Mouse (Mus musculus): ENCODE results near the gene Dusp12.

The Dusp12 gene

DNA sequence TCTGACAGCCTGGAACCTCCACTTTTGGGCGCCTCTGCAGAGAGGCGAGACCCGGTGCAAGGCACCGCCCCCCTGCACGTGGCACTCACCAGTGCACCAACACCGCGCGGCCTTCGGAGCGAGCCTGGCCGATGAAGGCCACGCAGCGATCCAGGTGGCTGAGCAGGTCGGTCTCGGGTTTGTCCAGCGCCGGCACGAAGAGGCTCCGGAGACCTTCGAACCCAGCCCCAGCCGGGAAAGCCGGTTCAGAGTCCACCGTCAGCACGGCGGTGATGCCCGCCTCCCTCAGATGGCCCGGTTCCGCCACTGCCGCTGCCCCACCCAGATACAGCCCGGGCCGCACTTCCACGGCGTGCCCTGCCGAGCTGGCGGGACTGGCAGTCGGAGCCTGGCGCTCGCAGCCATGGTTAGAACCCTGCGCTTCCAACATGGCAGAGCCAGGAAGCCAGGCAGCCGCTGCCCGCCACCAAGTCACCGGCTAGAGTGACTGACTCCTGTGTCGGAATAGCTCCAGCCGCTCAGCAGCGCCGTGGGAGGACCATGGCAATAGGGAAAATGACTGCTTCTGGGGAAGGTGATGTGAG lies at the start of gene Dusp12, which contains the start of gene Gm26620:
Gene Dusp12 (minus strand): TSS at position 563 of the 584 bp plus-strand sequence.
Gene Gm26620 (plus strand): TSS at position 88 of the 584 bp plus-strand sequence.
- DNase-seq (ENCODE audit: low spot score), result peak; percentile 97

DNA sequence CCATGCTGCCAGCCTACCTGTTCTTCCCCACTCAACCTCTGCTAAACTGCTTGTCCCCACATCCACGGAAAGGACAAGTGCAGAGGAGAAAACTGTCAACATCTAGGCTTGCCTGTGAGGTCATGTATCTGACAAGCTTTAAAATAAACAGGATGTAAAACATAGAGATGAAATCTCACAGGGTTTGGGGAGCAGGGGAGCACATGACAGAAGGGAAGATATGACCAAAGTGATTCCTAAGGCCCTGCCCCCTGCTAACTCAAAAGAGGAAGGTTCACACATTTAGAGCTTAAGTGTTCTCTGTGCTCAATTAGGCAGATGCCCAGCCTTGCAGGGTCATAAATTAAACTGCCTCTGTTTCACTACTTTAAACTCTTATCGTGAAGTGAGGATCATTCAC lies 49.0 kb upstream of the Dusp12 start:
- no peak for DNase-seq (ENCODE audit: low spot score)

DNA sequence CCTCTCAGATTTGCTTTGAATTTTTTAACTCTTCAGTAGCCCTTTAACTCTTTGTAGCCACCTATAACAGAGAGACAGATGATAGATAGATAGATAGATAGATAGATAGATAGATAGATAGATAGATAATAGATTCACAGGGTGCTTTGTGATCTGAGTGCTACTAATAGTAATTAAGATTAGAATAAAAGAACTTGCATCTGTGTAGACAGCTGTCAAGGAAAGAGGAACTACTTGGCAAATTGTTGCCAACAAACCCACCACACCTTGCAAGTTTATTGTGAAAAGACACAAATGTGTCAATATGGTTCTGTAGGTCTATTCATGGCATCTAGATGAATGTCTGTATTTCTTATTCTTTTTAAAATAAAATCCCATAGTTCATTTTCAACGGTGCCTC lies 48.6 kb upstream of the Dusp12 start:
- DNase-seq (ENCODE audit: low spot score), result no peak

- no peak for DNase-seq (ENCODE audit: low spot score)
These were observed 48.1 kb upstream of the Dusp12 start for GRCm38 (mm10) chr1:170933386-170933920.

DNA sequence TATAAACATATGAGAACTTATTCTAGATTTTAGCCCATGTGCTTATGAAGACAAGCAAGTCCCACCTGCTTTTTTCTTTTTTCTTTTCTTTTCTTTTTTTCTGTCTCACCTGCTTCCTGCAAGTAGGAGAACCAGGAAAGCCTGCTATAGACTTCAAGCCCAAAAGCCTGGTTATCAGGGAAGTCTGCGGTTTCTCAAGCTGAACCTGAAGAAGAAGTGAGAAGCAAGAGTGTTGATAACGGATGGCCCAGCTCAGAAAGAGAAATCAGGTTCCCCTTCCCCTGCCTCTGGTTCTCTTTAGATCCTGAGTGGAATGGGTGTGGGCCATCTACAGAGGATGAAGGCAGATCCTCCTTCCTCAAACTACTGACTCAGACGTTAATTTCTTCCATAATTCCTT lies 46.7 kb upstream of the Dusp12 start:
- no peak for DNase-seq (ENCODE audit: low spot score)

GRCm38 (mm10) chr1:170929245-170929644 lies 43.9 kb upstream of the Dusp12 start:
- no peak for DNase-seq (ENCODE audit: low spot score)

GRCm38 (mm10) chr1:170928467-170928866 lies 43.1 kb upstream of the Dusp12 start:
- no peak for DNase-seq (ENCODE audit: low spot score)

DNA sequence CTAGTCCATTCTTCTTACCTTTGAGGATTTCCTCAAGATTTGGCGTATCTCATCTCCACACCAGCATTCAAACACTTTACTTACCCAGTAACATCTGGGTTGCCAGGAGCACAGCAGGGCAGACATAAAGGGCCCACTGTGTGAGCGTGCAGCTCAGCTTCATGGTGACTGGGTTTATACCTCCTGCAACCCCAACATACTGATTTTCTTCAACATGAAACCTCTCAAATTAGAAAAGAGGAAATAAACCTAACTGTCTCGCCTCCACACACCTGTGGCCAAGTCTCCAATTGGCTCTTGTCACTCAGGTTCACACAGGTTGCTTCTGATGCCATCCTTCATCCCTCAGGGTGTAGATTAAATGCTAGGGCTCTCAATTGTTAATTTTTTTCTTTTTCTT lies 42.0 kb upstream of the Dusp12 start, which contains the start of gene Fcrla:
Gene Fcrla (minus strand): TSS at position 206 of the 400 bp plus-strand sequence.
- no peak for DNase-seq (ENCODE audit: low spot score)

DNA sequence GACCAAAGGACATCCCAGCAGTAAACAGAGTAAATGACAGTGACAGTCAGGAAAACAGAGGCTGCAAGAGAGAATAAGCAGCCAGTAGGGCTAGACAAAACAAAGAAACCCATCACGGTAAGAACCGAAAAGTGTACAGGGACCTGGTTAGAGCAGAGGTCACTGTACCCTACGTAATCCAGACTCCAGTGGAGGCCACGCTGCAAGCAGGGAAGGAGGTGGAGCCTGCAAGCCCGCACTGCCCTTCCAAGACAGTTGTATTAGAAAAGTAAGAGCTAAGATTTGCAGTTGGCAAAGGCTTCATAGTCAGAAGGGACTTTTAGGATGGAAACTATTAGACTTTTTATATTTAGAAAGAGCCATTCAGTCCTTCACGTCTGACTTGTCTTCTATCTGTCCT lies 41.6 kb upstream of the Dusp12 start:
- no peak for DNase-seq (ENCODE audit: low spot score)

DNA sequence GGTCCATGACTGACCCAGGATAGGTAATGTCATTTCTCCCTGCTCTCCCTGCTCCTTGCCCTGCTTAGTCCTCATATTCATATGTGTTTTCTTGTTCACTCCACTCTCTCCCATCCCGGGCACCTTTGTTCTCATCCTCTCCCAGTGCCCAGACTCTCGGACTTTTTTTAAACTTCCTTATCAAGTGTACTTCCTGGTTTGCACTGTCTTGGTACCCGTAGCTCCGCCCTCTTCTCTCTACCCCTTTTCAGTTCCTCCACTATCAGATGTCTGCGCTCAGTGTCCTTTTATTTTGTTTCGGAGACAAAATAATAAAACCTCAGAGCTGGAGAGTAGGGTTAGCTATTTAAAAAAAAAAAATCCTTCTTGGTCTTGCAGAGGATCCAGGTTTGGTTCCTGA lies 39.1 kb upstream of the Dusp12 start:
- DNase-seq (ENCODE audit: low spot score), result no peak

DNA sequence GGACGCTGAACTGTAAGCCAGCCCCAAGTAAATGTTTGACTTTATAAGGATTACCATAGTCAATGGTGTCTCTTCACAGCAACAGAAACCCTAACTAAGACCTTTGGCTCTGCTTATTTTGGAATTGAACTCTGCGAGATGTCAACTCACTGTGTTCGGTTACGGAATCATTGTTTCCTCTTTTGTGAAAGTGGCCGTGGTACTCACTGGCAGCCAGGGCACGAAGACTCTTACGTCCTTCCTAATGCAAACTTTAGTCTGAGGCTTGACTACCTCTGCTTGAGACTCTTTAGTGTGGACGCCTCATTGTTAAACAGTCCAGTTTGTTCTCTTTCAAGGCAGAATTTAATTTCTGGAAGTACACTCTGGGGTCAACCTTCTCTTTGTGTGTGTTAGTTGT lies 34.0 kb upstream of the Dusp12 start:
- DNase-seq (ENCODE audit: low spot score), result no peak

GRCm38 (mm10) chr1:170915657-170916056 lies 30.3 kb upstream of the Dusp12 start:
- no peak for DNase-seq (ENCODE audit: low spot score)

DNA sequence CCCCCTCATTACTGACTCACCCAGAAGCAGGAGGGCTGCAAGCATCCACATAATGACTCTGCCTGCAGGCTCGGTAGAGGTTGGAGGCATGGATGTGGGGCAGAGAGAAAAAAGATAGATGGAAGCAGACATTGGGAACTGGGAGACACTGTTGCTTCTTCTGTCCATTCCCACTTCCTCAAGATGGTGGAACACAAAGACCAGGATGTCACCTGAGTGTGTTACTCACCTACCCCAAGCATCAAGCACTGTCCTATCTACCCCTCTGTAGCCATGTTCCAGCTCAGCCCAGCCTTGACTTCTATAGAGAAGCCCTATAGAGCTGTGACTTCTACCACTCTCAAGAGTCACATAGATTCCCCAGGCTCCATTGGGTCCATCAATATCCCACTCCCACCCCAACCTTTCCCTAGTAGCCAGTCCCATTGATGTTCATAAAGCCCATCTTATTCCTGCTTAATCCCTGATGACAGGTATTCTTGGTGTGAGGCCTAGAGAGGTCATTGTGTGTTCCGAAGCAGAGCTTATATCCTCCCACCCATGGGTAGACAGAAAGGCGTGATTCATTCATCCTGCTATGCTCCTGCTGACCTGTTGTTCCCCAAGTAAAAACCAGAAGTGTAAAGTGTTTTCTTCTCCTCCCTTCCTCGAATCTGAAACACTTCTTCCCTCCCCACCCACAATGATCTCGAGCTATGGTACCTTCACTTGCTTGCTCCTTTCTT lies 27.7 kb upstream of the Dusp12 start, which contains the start of gene Fcrlb:
Gene Fcrlb (minus strand): TSS at position 51 of the 725 bp plus-strand sequence.
- no peak for DNase-seq (ENCODE audit: low spot score)

DNA sequence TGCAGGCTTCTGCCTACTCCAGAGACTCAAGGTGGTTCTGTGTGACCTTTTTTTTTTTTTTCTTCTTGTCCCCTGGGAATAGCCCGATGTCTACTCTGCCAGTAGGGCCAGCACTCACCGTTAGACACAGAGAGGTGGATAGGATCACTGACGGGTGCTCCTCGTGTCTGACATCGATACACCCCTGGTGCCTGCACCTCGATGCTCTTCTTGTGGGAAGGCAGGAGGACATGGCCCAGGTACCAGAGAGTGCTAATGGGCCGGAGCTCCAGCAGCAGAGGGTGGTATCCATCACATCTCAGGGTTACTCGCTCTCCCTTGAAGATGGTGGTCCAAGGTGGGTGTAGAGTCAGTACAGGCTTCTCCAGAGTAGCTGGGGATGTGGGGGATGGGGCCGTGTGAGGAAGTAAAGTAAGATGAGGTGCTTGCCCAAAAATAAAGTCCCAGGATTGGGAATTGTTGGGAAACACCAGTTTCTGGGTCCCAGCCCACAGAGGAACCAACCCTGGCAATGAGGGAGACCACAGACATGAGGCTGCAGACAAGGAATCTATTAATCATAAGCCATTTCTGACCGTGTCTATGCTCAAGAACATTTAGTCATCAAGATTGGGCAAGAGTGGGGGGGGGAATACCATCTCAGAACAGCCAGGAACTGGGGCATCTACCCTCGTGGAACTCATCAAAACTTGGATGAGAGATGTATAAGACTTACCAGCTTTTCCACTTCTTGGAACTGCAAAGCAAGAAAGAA lies 26.7 kb upstream of the Dusp12 start:
- DNase-seq (ENCODE audit: low spot score), result no peak

GRCm38 (mm10) chr1:170908341-170908740 lies 23.0 kb upstream of the Dusp12 start:
- DNase-seq (ENCODE audit: low spot score), result peak; percentile 49

GRCm38 (mm10) chr1:170907456-170908191 lies 22.3 kb upstream of the Dusp12 start:
- DNase-seq (ENCODE audit: low spot score), result peak; percentile 64

GRCm38 (mm10) chr1:170907111-170907455 lies 21.7 kb upstream of the Dusp12 start:
- DNase-seq (ENCODE audit: low spot score), result peak; percentile 8

DNA sequence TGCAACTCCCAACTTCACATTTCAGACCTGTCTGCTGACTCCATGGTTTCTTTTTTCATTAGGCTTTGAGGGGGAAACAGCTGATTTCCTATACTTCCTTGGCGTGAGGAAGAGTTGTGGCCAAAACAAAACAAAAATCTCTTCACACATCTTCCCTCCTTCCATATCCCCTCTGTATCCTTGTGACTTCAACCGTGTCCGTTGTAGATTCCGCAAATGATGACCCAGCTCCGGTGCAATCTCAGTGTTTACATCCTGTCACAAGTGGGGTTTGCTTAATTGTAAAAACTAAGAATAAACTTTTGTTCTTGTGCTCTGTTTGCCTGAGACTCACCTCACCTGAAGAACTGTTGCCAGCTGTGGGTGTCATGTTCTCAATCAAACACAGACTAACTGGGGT lies 18.1 kb upstream of the Dusp12 start:
- no peak for DNase-seq (ENCODE audit: low spot score)

DNA sequence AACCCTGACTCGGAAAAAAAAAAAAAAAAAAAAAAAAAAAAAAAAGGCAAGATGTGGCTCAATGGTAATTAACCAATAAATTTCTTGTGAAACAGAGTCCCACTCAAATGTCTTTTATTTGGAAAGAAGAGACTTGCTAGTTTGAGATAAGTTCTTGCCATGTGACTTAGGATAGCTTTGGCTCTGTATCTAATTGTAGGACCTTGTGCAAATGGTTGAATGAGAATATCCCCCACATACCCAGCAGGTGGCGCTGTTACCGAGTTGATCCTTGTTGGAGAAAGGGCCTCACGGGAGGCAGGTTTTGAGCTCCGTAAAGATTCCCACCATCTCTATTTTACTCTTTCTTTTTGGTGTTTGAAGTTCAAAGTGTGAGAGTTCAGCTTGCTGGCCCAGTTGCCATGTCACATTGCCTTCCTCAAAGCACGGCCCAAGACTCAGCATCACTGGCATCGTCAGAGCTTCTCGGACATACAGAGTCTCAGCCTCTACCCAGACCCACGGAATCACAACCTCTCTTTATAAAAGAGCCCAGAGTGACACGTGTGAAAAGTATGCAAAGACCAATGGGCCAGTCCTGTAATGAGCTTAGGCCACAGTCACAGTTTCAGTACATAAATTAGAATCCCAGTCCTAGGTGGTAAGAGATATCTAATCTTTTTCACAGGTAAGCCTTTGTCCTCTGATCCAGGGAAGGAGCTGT lies 16.3 kb upstream of the Dusp12 start:
- DNase-seq (ENCODE audit: low spot score), result peak; percentile 94

DNA sequence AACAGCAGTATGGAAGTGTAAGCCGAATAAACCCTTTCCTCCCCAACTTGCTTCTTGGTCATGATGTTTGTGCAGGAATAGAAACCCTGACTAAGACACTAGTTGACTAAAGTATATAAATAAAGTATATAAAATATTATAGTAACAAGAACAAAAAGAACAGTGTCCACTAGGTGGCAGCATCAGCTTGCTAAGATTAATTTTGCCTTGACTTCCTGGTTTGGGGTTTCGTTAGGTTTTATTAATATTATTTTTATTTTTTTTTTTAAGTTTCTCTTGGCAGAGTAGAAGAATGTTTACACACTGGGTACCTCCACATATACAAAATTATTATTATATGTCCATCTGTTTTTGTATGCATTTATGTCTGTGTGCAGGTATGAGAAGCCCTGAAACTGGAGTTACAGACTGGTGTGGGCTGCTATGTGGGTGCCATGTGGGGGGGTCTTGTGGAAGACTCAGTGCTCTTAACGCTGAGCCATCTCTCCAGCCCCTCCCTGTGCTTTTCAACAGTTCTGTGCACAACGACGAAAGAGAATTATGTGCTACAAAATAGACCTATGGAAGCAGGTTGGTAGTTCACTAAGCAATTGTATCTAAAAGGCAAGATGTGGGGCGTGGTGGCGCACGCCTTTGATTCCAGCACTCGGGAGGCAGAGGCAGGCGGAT lies 15.6 kb upstream of the Dusp12 start:
- DNase-seq (ENCODE audit: low spot score), result peak; percentile 72
